Mouse (Mus musculus): ENCODE results near the gene Etl4. TPM values are rescaled to one million over a fixed set of nuclear protein-coding genes. Genes with fewer than 3 reads are reported as not detected.

Gene Etl4
- polyA plus RNA-seq, 1 experiment from 2014 or later, result 10.8 TPM

GRCm38 (mm10) chr2:20764566-20765090, 855.0 kb downstream of the Etl4 start:
- H3K9ac ChIP-seq (ENCODE audit: low read length), result no peak overlapping the region
- ATAC-seq (replicated peaks; ENCODE audit: extremely low read depth, insufficient read depth, low FRiP score), result no peak
- no peaks in the 10 kb centered on the region for H3K27me3 ChIP-seq (ENCODE audit: control insufficient read depth, insufficient read depth, low read length)

GRCm38 (mm10) chr2:20768681-20769080, 859.1 kb downstream of the Etl4 start:
- no peaks in the 10 kb centered on the region for H3K4me1 ChIP-seq (ENCODE audit: control insufficient read depth, insufficient read depth, low read length)
- ATAC-seq (replicated peaks; ENCODE audit: extremely low read depth, insufficient read depth, low FRiP score), result no peak
- H3K9me3 ChIP-seq (replicated peaks; ENCODE audit: control insufficient read depth, low read length), result no peaks in the 10 kb centered on the region; the same call in 1 of the 2 replicates
- H3K9ac ChIP-seq (ENCODE audit: low read length), result no peak overlapping the region
- 77% methylated on average over 5 of the region's 5 CpGs for WGBS
- H3K27ac ChIP-seq (ENCODE audit: low read length), result no peak overlapping the region
- no peaks in the 10 kb centered on the region for H3K27me3 ChIP-seq (ENCODE audit: control insufficient read depth, insufficient read depth, low read length)
- no peak overlapping the region for H3K4me3 ChIP-seq (ENCODE audit: low read length)
- no peak overlapping the region for H3K4me2 ChIP-seq (ENCODE audit: low read depth, low read length)
- H3K36me3 ChIP-seq (ENCODE audit: control insufficient read depth, insufficient read depth), result peaks cover 6% of the 10 kb centered on the region; the same call in 1 of the 2 replicates

More at GRCm38 (mm10) chr2:20764566-20765090, 855.0 kb downstream of the Etl4 start:
- H3K4me2 ChIP-seq (ENCODE audit: low read depth, low read length), result no peak overlapping the region
- no peaks in the 10 kb centered on the region for H3K36me3 ChIP-seq (ENCODE audit: control insufficient read depth, insufficient read depth)
- no peak overlapping the region for H3K27ac ChIP-seq (ENCODE audit: low read length)
- no peaks in the 10 kb centered on the region for H3K4me1 ChIP-seq (ENCODE audit: control insufficient read depth, insufficient read depth, low read length)
- H3K4me3 ChIP-seq (ENCODE audit: low read length), result no peak overlapping the region
- H3K9me3 ChIP-seq (replicated peaks; ENCODE audit: control insufficient read depth, low read length), result no peaks in the 10 kb centered on the region

GRCm38 (mm10) chr2:20770171-20770570, 860.6 kb downstream of the Etl4 start:
- H3K27me3 ChIP-seq (ENCODE audit: control insufficient read depth, insufficient read depth, low read length), result no peaks in the 10 kb centered on the region

DNA sequence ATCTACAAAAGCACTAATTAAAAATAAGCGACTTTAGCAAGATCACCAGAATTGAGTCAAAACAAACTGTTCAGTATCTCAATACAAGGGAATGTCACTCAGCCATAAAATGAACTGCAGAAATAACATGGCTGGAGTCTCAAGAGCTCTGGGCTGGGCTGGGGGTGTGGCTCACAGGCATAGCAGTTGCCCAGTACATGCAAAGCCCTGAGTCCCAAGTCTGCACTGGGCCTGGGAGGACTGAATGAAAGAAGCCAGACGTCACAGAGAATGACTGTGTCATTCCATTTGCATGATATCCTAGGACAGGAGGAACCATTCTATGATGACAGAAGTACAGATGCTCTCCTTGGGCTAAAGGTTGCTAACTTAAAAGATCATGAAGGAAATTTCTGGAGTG, 864.9 kb downstream of the Etl4 start:
- Histone ChIP-seq H3K9me3 (replicated peaks; ENCODE audit: control insufficient read depth, low read length) (no peaks in the 10 kb centered on the region; the same call in 1 of the 2 replicates), H3K4me1 (ENCODE audit: control insufficient read depth, insufficient read depth, low read length) (no peaks in the 10 kb centered on the region), H3K4me2 (ENCODE audit: low read depth, low read length) (no peak overlapping the region), H3K27ac (ENCODE audit: low read length) (no peak overlapping the region), H3K9ac (ENCODE audit: low read length) (no peak overlapping the region), H3K4me3 (ENCODE audit: low read length) (no peak overlapping the region), H3K27me3 (ENCODE audit: control insufficient read depth, insufficient read depth, low read length) (no peaks in the 10 kb centered on the region), H3K36me3 (ENCODE audit: control insufficient read depth, insufficient read depth) (peaks cover 6% of the 10 kb centered on the region; the same call in 1 of the 2 replicates)
- no peak for ATAC-seq (replicated peaks; ENCODE audit: extremely low read depth, insufficient read depth, low FRiP score)
- WGBS, result 69% methylated on average over 2 of the region's 2 CpGs

More at GRCm38 (mm10) chr2:20770171-20770570, 860.6 kb downstream of the Etl4 start:
- Histone ChIP-seq H3K27ac (ENCODE audit: low read length) (no peak overlapping the region), H3K4me2 (ENCODE audit: low read depth, low read length) (no peak overlapping the region), H3K9me3 (replicated peaks; ENCODE audit: control insufficient read depth, low read length) (no peaks in the 10 kb centered on the region; the same call in 1 of the 2 replicates), H3K4me1 (ENCODE audit: control insufficient read depth, insufficient read depth, low read length) (no peaks in the 10 kb centered on the region), H3K4me3 (ENCODE audit: low read length) (no peak overlapping the region), H3K9ac (ENCODE audit: low read length) (no peak overlapping the region), H3K36me3 (ENCODE audit: control insufficient read depth, insufficient read depth) (peaks cover 6% of the 10 kb centered on the region; the same call in 1 of the 2 replicates)
- ATAC-seq (replicated peaks; ENCODE audit: extremely low read depth, insufficient read depth, low FRiP score), result no peak

DNA sequence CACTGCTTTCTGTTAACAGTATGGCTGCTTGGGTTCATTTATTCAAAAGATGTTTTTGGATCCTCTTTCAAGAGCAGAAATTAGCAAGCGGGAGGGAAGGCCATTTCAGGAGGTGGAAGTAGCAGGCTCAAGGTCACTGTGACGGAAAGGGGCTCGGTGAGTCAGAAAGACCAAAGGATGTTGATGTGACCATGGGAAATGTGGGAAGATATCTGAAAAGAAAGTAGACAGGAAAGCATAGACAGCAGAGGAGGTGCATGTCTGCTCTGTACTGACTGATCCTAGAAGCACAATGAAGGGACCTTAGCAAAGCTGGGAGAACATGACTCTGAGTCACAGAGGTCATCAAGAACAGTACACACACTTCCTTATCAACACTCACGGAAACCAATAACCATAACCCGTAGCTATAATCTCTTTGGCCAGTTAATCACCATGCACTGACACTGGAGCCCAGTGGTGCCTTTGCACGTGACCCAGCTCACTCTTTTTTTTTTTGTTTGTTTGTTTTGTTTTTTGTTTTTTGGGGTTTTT, 866.7 kb downstream of the Etl4 start:
- no peak; the same call in 1 of the 2 replicates for ATAC-seq (replicated peaks; ENCODE audit: extremely low read depth, insufficient read depth, low FRiP score)
- no peaks in the 10 kb centered on the region for H3K27me3 ChIP-seq (ENCODE audit: control insufficient read depth, insufficient read depth, low read length)
- no peaks in the 10 kb centered on the region for H3K36me3 ChIP-seq (ENCODE audit: control insufficient read depth, insufficient read depth)
- no peak overlapping the region for H3K4me3 ChIP-seq (ENCODE audit: low read length)
- H3K9me3 ChIP-seq (replicated peaks; ENCODE audit: control insufficient read depth, low read length), result no peaks in the 10 kb centered on the region
- H3K9ac ChIP-seq (ENCODE audit: low read length), result no peak overlapping the region
- no peak overlapping the region for H3K4me2 ChIP-seq (ENCODE audit: low read depth, low read length)
- WGBS, result 61% methylated on average over 6 of the region's 6 CpGs
- no peak overlapping the region for H3K27ac ChIP-seq (ENCODE audit: low read length)
- H3K4me1 ChIP-seq (ENCODE audit: control insufficient read depth, insufficient read depth, low read length), result no peaks in the 10 kb centered on the region

DNA sequence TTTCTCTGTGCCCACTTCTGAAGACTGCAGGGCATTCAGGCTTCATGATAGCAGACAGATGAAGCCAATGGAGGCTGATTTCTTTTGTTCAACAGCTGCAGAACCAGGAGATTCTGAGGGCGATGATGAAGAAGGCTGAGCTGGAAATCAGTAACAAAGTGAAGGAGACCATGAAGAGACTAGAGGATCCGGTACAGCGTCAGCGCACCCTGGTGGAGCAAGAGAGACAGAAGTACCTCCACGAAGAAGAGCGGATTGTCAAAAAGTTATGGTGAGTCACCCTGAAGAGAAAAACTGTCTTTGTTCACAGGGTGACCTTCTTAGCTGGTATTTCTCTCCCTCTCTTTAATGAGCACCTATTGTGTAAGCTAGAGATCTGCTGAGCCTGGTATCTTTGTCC, 868.4 kb downstream of the Etl4 start:
- Histone ChIP-seq H3K9me3 (replicated peaks; ENCODE audit: control insufficient read depth, low read length) (no peaks in the 10 kb centered on the region), H3K27me3 (ENCODE audit: control insufficient read depth, insufficient read depth, low read length) (no peaks in the 10 kb centered on the region), H3K36me3 (ENCODE audit: control insufficient read depth, insufficient read depth) (no peaks in the 10 kb centered on the region), H3K4me1 (ENCODE audit: control insufficient read depth, insufficient read depth, low read length) (no peaks in the 10 kb centered on the region), H3K4me3 (ENCODE audit: low read length) (no peak overlapping the region), H3K4me2 (ENCODE audit: low read depth, low read length) (no peak overlapping the region), H3K9ac (ENCODE audit: low read length) (no peak overlapping the region), H3K27ac (ENCODE audit: low read length) (no peak overlapping the region)
- WGBS, result 73% methylated on average over 6 of the region's 6 CpGs
- ATAC-seq (replicated peaks; ENCODE audit: extremely low read depth, insufficient read depth, low FRiP score), result no peak

GRCm38 (mm10) chr2:20779484-20780381, 870.2 kb downstream of the Etl4 start:
- H3K4me3 ChIP-seq (ENCODE audit: low read length), result no peak overlapping the region
- WGBS, result 40% methylated on average over 6 of the region's 6 CpGs
- no peaks in the 10 kb centered on the region for H3K36me3 ChIP-seq (ENCODE audit: control insufficient read depth, insufficient read depth)
- H3K9ac ChIP-seq (ENCODE audit: low read length), result no peak overlapping the region
- H3K4me2 ChIP-seq (ENCODE audit: low read depth, low read length), result no peak overlapping the region
- no peaks in the 10 kb centered on the region for H3K9me3 ChIP-seq (replicated peaks; ENCODE audit: control insufficient read depth, low read length)
- H3K27ac ChIP-seq (ENCODE audit: low read length), result no peak overlapping the region
- H3K27me3 ChIP-seq (ENCODE audit: control insufficient read depth, insufficient read depth, low read length), result no peaks in the 10 kb centered on the region
- H3K4me1 ChIP-seq (ENCODE audit: control insufficient read depth, insufficient read depth, low read length), result no peaks in the 10 kb centered on the region
- no peak for ATAC-seq (replicated peaks; ENCODE audit: extremely low read depth, insufficient read depth, low FRiP score)

GRCm38 (mm10) chr2:20801236-20801890, 891.8 kb downstream of the Etl4 start:
- H3K4me1 ChIP-seq (ENCODE audit: control insufficient read depth, insufficient read depth, low read length), result no peaks in the 10 kb centered on the region
- H3K4me3 ChIP-seq (ENCODE audit: low read length), result no peak overlapping the region
- H3K4me2 ChIP-seq (ENCODE audit: low read depth, low read length), result no peak overlapping the region
- no peaks in the 10 kb centered on the region for H3K9me3 ChIP-seq (replicated peaks; ENCODE audit: control insufficient read depth, low read length)
- no peaks in the 10 kb centered on the region for H3K27me3 ChIP-seq (ENCODE audit: control insufficient read depth, insufficient read depth, low read length)
- no peak for ATAC-seq (replicated peaks; ENCODE audit: extremely low read depth, insufficient read depth, low FRiP score)
- H3K27ac ChIP-seq (ENCODE audit: low read length), result no peak overlapping the region
- no peak overlapping the region for H3K9ac ChIP-seq (ENCODE audit: low read length)
- 78% methylated on average over 8 of the region's 8 CpGs for WGBS
- no peaks in the 10 kb centered on the region; the same call in 1 of the 2 replicates for H3K36me3 ChIP-seq (ENCODE audit: control insufficient read depth, insufficient read depth)
